Comparison of ENCODE assay signal across 9 mouse cellular contexts in genomic region chr11:86958182-86958581, GRCm38 (mm10). TPM values are rescaled to one million over a fixed set of nuclear protein-coding genes. Genes with fewer than 3 reads are reported as not detected.
DNase-seq lines count a peak whose midpoint lies in the region; ATAC-seq lines count a peak whose summit lies in the region.
"Had no signal": no experiment of that assay in that cellular context is flagged by ENCODE, and none has a peak within 500 bp of the region (broad histone marks: within the 10 kb centered on the region; RNA-seq: fewer than 3 reads in every experiment).

No protein-coding gene starts in this region.

- no peak overlapping the region for H3K9ac ChIP-seq in kidney, embryonic 14.5 days (ENCODE audit: low read depth, low read length)
- H3K9ac ChIP-seq in midbrain, embryonic 14.5 days (replicated peaks; ENCODE audit: low read length), result no peak overlapping the region
- H3K9ac ChIP-seq in forebrain, embryonic 14.5 days (ENCODE audit: low read length), result no peak overlapping the region

- no peak for ATAC-seq in kidney, embryonic 14.5 days (ENCODE audit: low FRiP score, low TSS enrichment)
- no peak for ATAC-seq in midbrain, embryonic 14.5 days (ENCODE audit: low FRiP score, low TSS enrichment)
- no peak for ATAC-seq in forebrain, embryonic 14.5 days

- no peaks in the 10 kb centered on the region for H3K27me3 ChIP-seq in kidney, embryonic 14.5 days (ENCODE audit: control insufficient read depth, insufficient read depth, low read length)
- H3K27me3 ChIP-seq in midbrain, embryonic 14.5 days (ENCODE audit: control insufficient read depth, insufficient read depth, low read length), result no peaks in the 10 kb centered on the region
- H3K27me3 ChIP-seq in forebrain, embryonic 14.5 days (replicated peaks; ENCODE audit: control insufficient read depth, insufficient read depth, low read length), result no peaks in the 10 kb centered on the region

- H3K9me3 ChIP-seq in kidney, embryonic 14.5 days (ENCODE audit: control insufficient read depth, low read length), result no peaks in the 10 kb centered on the region
- no peaks in the 10 kb centered on the region for H3K9me3 ChIP-seq in midbrain, embryonic 14.5 days (ENCODE audit: control insufficient read depth, low read length)
- no peaks in the 10 kb centered on the region for H3K9me3 ChIP-seq in forebrain, embryonic 14.5 days (replicated peaks; ENCODE audit: control insufficient read depth, low read length)
- H3K9me3 ChIP-seq: megakaryocyte, embryonic 14.5 days had no signal

- no peaks in the 10 kb centered on the region for H3K36me3 ChIP-seq in kidney, embryonic 14.5 days (ENCODE audit: control insufficient read depth, insufficient read depth, low read length)
- no peaks in the 10 kb centered on the region for H3K36me3 ChIP-seq in midbrain, embryonic 14.5 days (ENCODE audit: control insufficient read depth, insufficient read depth, low read length)
- no peaks in the 10 kb centered on the region for H3K36me3 ChIP-seq in forebrain, embryonic 14.5 days (ENCODE audit: control insufficient read depth, insufficient read depth, low read length)

- no peak for DNase-seq in kidney, adult 11 months
- peak; percentile 73 for DNase-seq in cerebellum, adult 9-11 months
- DNase-seq in heart, postnatal 25 days (ENCODE audit: low spot score), result peak; percentile 29
- peak; percentile 39 for DNase-seq in midbrain, embryonic 14.5 days
- no peak for DNase-seq in left cerebral cortex, postnatal 4 days
- no peak for DNase-seq in forebrain, embryonic 14.5 days (ENCODE audit: low spot score)
- DNase-seq in left cerebral cortex, adult 11 months (ENCODE audit: low spot score), result no peak

- 39% methylated on average over 6 of the region's 6 CpGs for whole genome bisulfite sequencing in kidney, embryonic 14.5 days
- WGBS in midbrain, embryonic 14.5 days, result 44% methylated on average over 6 of the region's 6 CpGs
- 72% methylated on average over 6 of the region's 6 CpGs for WGBS in forebrain, embryonic 14.5 days

- peak overlapping the region; percentile 89 for H3K27ac ChIP-seq in kidney, embryonic 14.5 days (ENCODE audit: low read depth, low read length)
- peak overlapping the region; percentile 49; the same call in 1 of the 2 replicates for H3K27ac ChIP-seq in midbrain, embryonic 14.5 days (replicated peaks; ENCODE audit: low read depth, low read length)
- no peak overlapping the region for H3K27ac ChIP-seq in forebrain, embryonic 14.5 days (ENCODE audit: low read depth, low read length)

- peaks cover 83% of the 10 kb centered on the region for H3K4me1 ChIP-seq in kidney, embryonic 14.5 days (ENCODE audit: control insufficient read depth, insufficient read depth, low read length)
- peaks cover 25% of the 10 kb centered on the region for H3K4me1 ChIP-seq in midbrain, embryonic 14.5 days (ENCODE audit: control insufficient read depth, insufficient read depth, low read length)
- peaks cover 2% of the 10 kb centered on the region; the same call in 1 of the 2 replicates for H3K4me1 ChIP-seq in forebrain, embryonic 14.5 days (ENCODE audit: control insufficient read depth, insufficient read depth, low read length)

- no peak overlapping the region for H3K4me2 ChIP-seq in kidney, embryonic 14.5 days (replicated peaks; ENCODE audit: low read depth, low read length)
- H3K4me2 ChIP-seq in midbrain, embryonic 14.5 days (ENCODE audit: low read length), result no peak overlapping the region
- H3K4me2 ChIP-seq in forebrain, embryonic 14.5 days (ENCODE audit: low read length), result no peak overlapping the region

- no peak overlapping the region for H3K4me3 ChIP-seq in kidney, embryonic 14.5 days (ENCODE audit: low read length)
- H3K4me3 ChIP-seq in midbrain, embryonic 14.5 days (replicated peaks; ENCODE audit: low read depth, low read length), result no peak overlapping the region
- H3K4me3 ChIP-seq in forebrain, embryonic 14.5 days (ENCODE audit: low read depth, low read length), result no peak overlapping the region
- H3K4me3 ChIP-seq: megakaryocyte, embryonic 14.5 days had no signal

- intact Hi-C loops in heart, postnatal 25 days (cut with DNase I), result loop anchor here (2.0 kb wide), 1 partner anchor 37 kb away; no protein-coding TSS in a partner anchor
- intact Hi-C loops in left cerebral cortex, postnatal 4 days (cut with DNase I), result no loop called here

RNA-seq across cellular contexts. Expression of gene Ypel2, which starts 35.3 kb away (rescaled TPM):
- 7.9 and 9.1 TPM in 2 replicates for polyA plus RNA-seq in kidney, embryonic 14.5 days (2014; fragmentation: Nextera tagmentation; extraction: Ambion mirVana)
- total RNA-seq in heart, postnatal 25 days (2021), result 10 to 100 TPM; 16.2 to 35.4 TPM
- polyA plus RNA-seq in midbrain, embryonic 14.5 days (2014; fragmentation: Nextera tagmentation; extraction: Ambion mirVana), result 6.0 and 6.2 TPM in 2 replicates
- total RNA-seq in left cerebral cortex, postnatal 4 days (2021), result 1 to 10 TPM; 6.0 to 6.4 TPM
- polyA plus RNA-seq in forebrain, embryonic 14.5 days (2014; fragmentation: Nextera tagmentation; extraction: Ambion mirVana), result 6.0 and 7.0 TPM in 2 replicates

Comparison
In these comparisons a context has a peak if more than half of its experiments do, and no peak if none do; other contexts are left out.
1. DNase-seq: peak in cerebellum, adult 9-11 months (single experiment), heart, postnatal 25 days (single experiment) and midbrain, embryonic 14.5 days (single experiment); none in kidney, adult 11 months (single experiment), left cerebral cortex, postnatal 4 days (single experiment), forebrain, embryonic 14.5 days (single experiment) and left cerebral cortex, adult 11 months (single experiment).